Mouse (Mus musculus): ENCODE data around the gene Cachd1.

The Cachd1 gene

GRCm38 (mm10) chr4:101062146-101062545 lies 285.7 kb downstream of the Cachd1 start:
- DNase-seq (ENCODE audit: low read depth) = no peak

GRCm38 (mm10) chr4:101066401-101066800 lies 289.9 kb downstream of the Cachd1 start:
- DNase-seq (ENCODE audit: low read depth) = no peak

- peak; percentile 20 for DNase-seq (ENCODE audit: low read depth)
These were observed 292.3 kb downstream of the Cachd1 start, which contains the start of gene Raver2 for GRCm38 (mm10) chr4:101068786-101069153. Gene Raver2 (plus strand): TSS chr4:101068983.

DNA sequence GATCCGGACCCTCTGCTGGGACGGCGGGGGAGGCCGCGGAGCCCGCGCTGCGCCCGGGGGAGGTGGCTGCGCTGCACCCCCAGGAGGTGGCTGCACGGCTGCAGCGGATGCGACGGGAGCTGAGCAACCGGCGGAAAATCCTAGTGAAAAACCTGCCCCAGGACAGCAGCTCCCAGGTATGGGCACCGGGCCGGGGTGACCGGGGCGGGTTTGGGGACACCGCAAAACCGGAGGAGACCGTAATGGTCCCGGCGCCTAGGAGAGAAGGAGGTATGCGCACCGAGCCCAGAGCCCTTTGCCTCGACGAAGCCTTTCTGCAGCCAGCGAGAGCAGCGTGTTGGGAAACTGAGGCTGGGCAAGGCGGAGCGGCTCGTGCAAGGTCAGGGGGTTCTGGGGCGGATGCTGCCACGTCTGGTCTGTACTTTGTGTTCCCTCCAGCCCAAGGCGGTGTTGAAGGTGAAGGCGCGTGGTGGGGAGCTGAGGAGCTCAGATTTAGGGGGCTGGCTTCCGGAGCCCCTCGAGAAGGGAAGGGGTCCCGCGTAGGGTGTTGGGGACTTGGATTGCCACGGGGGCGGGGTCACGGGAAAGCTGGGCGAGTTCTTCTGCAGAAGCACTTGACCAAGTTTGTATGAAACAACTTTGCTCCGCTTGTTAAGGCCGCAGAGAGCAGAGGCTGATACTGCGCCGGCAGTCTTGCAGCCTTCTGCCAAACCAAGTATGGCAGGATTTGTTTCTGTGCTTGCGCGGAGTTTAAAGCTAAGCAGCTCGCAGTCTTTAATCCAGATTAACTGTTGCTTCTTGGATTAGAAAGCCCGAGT lies 292.9 kb downstream of the Cachd1 start:
- DNase-seq (ENCODE audit: low read depth) = no peak

DNA sequence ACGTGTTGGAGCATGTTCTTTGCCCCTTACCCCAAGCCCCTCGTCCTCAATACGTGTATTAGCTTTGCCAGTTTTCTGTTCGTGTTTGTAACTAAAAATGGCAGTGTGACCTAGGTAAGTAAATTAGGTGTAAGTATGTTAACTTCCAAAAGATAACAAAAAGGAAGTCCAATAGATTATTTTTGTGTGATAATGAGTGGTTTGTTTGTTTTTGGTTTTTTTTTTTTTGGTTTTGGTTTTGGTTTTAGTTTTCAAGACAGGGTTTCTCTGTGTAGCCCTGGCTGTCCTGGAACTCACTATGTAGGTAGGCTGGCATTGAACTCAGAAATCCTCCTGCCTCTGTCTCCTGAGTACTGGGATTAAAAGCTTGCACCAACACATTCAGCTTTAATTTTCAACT lies 295.1 kb downstream of the Cachd1 start:
- DNase-seq (ENCODE audit: low read depth) = no peak

DNA sequence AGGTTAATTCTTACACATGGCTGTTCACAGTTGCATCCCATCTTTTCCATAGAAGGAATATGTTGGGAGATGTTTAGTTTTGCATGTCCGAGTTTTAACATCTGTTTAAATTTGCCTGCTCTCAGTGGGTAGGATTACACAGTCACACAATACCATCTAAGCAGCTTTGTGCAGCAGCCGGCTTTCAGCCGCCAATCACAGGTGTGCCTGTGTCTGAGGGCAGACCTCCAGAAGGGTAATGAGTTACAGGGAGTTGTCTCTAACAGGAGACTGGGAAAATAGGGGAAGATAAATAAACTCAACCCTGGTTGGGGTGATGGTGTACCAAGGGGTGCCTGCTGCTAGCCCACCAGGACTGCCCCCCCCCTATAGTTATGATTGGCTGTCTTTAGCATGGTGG lies 299.9 kb downstream of the Cachd1 start:
- no peak for DNase-seq (ENCODE audit: low read depth)

Measured in c-Kit-positive CD71-negative TER-119-negative erythroid progenitor cells, embryonic 14.5 days (primary cell).